Mouse (Mus musculus) embryonic facial prominence, embryonic 12.5 days (tissue): ENCODE results near the gene Cln3. TPM values are rescaled to one million over a fixed set of nuclear protein-coding genes. Genes with fewer than 3 reads are reported as not detected.

ENCODE experiments used
- ATAC-seq: fragments of 200-750 bp; cut with Nextera tagmentation; 2 replicates; pipeline ENCODE4 v1.8.0; 2017; ENCODE audit not compliant: insufficient number of reproducible peaks, insufficient read depth, low FRiP score, low TSS enrichment
- H3K27ac ChIP-seq: fragments of 300-500 bp; sonication (generic); 2 replicates; pipeline ENCODE4 v1.5.1; 2016; ENCODE audit warnings: mild to moderate bottlenecking
- H3K27me3 ChIP-seq: fragments of 300-500 bp; sonication (generic); 2 replicates; pipeline ENCODE4 v1.6.1; 2016; ENCODE audit warnings: mild to moderate bottlenecking, moderate library complexity
- H3K36me3 ChIP-seq: fragments of 300-500 bp; sonication (generic); 2 replicates; pipeline ENCODE4 v1.6.1; 2016; ENCODE audit warnings: mild to moderate bottlenecking
- H3K4me1 ChIP-seq: fragments of 300-500 bp; sonication (generic); 2 replicates; pipeline ENCODE4 v1.6.1; 2016
- H3K4me2 ChIP-seq: fragments of 300-500 bp; sonication (generic); replicated peaks from 2 replicates; pipeline ENCODE4 v1.6.1; 2016; ENCODE audit warnings: mild to moderate bottlenecking, moderate library complexity
- H3K4me3 ChIP-seq: fragments of 300-500 bp; sonication (generic); 2 replicates; pipeline ENCODE4 v1.5.1; 2016; ENCODE audit warnings: mild to moderate bottlenecking
- H3K9ac ChIP-seq: fragments of 300-500 bp; sonication (generic); 2 replicates; pipeline ENCODE4 v1.6.1; 2016; ENCODE audit warnings: mild to moderate bottlenecking, moderate library complexity
- H3K9me3 ChIP-seq: fragments of 300-500 bp; sonication (generic); 2 replicates; pipeline ENCODE4 v1.6.1; 2016; ENCODE audit warnings: mild to moderate bottlenecking, moderate library complexity
- WGBS: fragments of 180-500 bp; shearing (Covaris S2); methylation state at CpG from one replicate; pipeline ENCODE4 v1.1.7; 2016; 5-methylcytosine and 5-hydroxymethylcytosine counted together
- polyA plus RNA-seq: library from polyadenylated mRNA; unstranded; fragments of >200 nt; fragmentation: Nextera tagmentation; extraction: Ambion mirVana; gene quantifications from 2 replicates; pipeline ENCODE4 v1.2.1, GENCODE M21; 2016

Cln3 gene
- polyA plus RNA-seq, 1 experiment from 2014 or later: 33.3 TPM

GRCm38 (mm10) chr7:126619559-126620275 is 34.1 kb upstream of the Cln3 start:
- WGBS: 65% methylated on average over 10 of the region's 10 CpGs
- H3K27ac ChIP-seq: no peak overlapping the region
- no peaks in the 10 kb centered on the region for H3K36me3 ChIP-seq
- no peak overlapping the region for H3K4me2 ChIP-seq
- no peaks in the 10 kb centered on the region for H3K27me3 ChIP-seq
- no peaks in the 10 kb centered on the region for H3K4me1 ChIP-seq
- no peak overlapping the region for H3K4me3 ChIP-seq
- no peak overlapping the region for H3K9ac ChIP-seq
- no peak for ATAC-seq
- no peaks in the 10 kb centered on the region for H3K9me3 ChIP-seq

GRCm38 (mm10) chr7:126616707-126617106 is 31.1 kb upstream of the Cln3 start:
- no peak overlapping the region for H3K9ac ChIP-seq
- H3K9me3 ChIP-seq: no peaks in the 10 kb centered on the region
- H3K36me3 ChIP-seq: no peaks in the 10 kb centered on the region
- ATAC-seq: no peak
- no peaks in the 10 kb centered on the region for H3K4me1 ChIP-seq
- H3K27me3 ChIP-seq: no peaks in the 10 kb centered on the region
- H3K27ac ChIP-seq: no peak overlapping the region
- WGBS: 78% methylated on average over 3 of the region's 3 CpGs
- no peak overlapping the region for H3K4me3 ChIP-seq
- no peak overlapping the region for H3K4me2 ChIP-seq

GRCm38 (mm10) chr7:126612736-126613135 is 27.1 kb upstream of the Cln3 start:
- Histone ChIP-seq H3K36me3 (no peaks in the 10 kb centered on the region), H3K4me1 (no peaks in the 10 kb centered on the region), H3K4me3 (no peak overlapping the region), H3K4me2 (no peak overlapping the region), H3K9me3 (no peaks in the 10 kb centered on the region), H3K27ac (no peak overlapping the region), H3K9ac (no peak overlapping the region), H3K27me3 (no peaks in the 10 kb centered on the region)
- 76% methylated on average over 3 of the region's 3 CpGs for WGBS
- ATAC-seq: no peak

- H3K9ac ChIP-seq: no peak overlapping the region
- ATAC-seq: no peak
- no peaks in the 10 kb centered on the region; the same call in 1 of the 2 replicates for H3K4me1 ChIP-seq
- no peaks in the 10 kb centered on the region for H3K36me3 ChIP-seq
- no peaks in the 10 kb centered on the region for H3K27me3 ChIP-seq
- no peaks in the 10 kb centered on the region for H3K9me3 ChIP-seq
- no peak overlapping the region for H3K27ac ChIP-seq
- no peak overlapping the region for H3K4me2 ChIP-seq
- no peak overlapping the region for H3K4me3 ChIP-seq
- 82% methylated on average over 5 of the region's 5 CpGs for WGBS
Observed at GRCm38 (mm10) chr7:126607796-126608195, 22.2 kb upstream of the Cln3 start.

GRCm38 (mm10) chr7:126607064-126607463 is 21.4 kb upstream of the Cln3 start:
- Histone ChIP-seq H3K4me2 (no peak overlapping the region), H3K9me3 (no peaks in the 10 kb centered on the region), H3K4me3 (no peak overlapping the region), H3K27me3 (no peaks in the 10 kb centered on the region), H3K9ac (no peak overlapping the region), H3K4me1 (no peaks in the 10 kb centered on the region; the same call in 1 of the 2 replicates), H3K27ac (no peak overlapping the region), H3K36me3 (no peaks in the 10 kb centered on the region)
- ATAC-seq: no peak
- 66% methylated on average over 3 of the region's 3 CpGs for WGBS

- Histone ChIP-seq H3K4me2 (no peak overlapping the region), H3K4me3 (no peak overlapping the region), H3K9ac (no peak overlapping the region), H3K9me3 (no peaks in the 10 kb centered on the region), H3K27ac (no peak overlapping the region), H3K36me3 (no peaks in the 10 kb centered on the region), H3K4me1 (no peaks in the 10 kb centered on the region; the same call in 1 of the 2 replicates), H3K27me3 (no peaks in the 10 kb centered on the region)
- no peak for ATAC-seq
- 76% methylated on average over 5 of the region's 5 CpGs for WGBS
Observed at GRCm38 (mm10) chr7:126606611-126607010, 21.0 kb upstream of the Cln3 start.

GRCm38 (mm10) chr7:126602650-126603049 is 17.0 kb upstream of the Cln3 start:
- no peaks in the 10 kb centered on the region for H3K27me3 ChIP-seq
- no peaks in the 10 kb centered on the region; the same call in 1 of the 2 replicates for H3K4me1 ChIP-seq
- H3K9me3 ChIP-seq: no peaks in the 10 kb centered on the region
- 85% methylated on average over 3 of the region's 3 CpGs for WGBS
- no peak overlapping the region for H3K4me3 ChIP-seq
- no peaks in the 10 kb centered on the region for H3K36me3 ChIP-seq
- no peak overlapping the region for H3K4me2 ChIP-seq
- no peak overlapping the region for H3K27ac ChIP-seq
- H3K9ac ChIP-seq: no peak overlapping the region
- ATAC-seq: no peak

- no peaks in the 10 kb centered on the region for H3K36me3 ChIP-seq
- H3K4me3 ChIP-seq: no peak overlapping the region
- no peak overlapping the region for H3K9ac ChIP-seq
- H3K9me3 ChIP-seq: no peaks in the 10 kb centered on the region
- H3K4me1 ChIP-seq: no peaks in the 10 kb centered on the region; the same call in 1 of the 2 replicates
- no peak overlapping the region for H3K4me2 ChIP-seq
- H3K27me3 ChIP-seq: no peaks in the 10 kb centered on the region
- 47% methylated on average over 5 of the region's 5 CpGs for WGBS
- ATAC-seq: no peak
- H3K27ac ChIP-seq: no peak overlapping the region
Observed at GRCm38 (mm10) chr7:126601896-126602295, 16.3 kb upstream of the Cln3 start.

- ATAC-seq: no peak
- no peak overlapping the region for H3K9ac ChIP-seq
Observed at GRCm38 (mm10) chr7:126598919-126599318, 13.3 kb upstream of the Cln3 start.

GRCm38 (mm10) chr7:126596414-126596813 is 10.8 kb upstream of the Cln3 start:
- ATAC-seq: no peak
- 65% methylated on average over 6 of the region's 6 CpGs for WGBS
- no peak overlapping the region for H3K4me2 ChIP-seq
- H3K27me3 ChIP-seq: 0 out of 2 replicates have a peak, but pooled peaks cover 10% of the 10 kb centered on the region
- H3K27ac ChIP-seq: no peak overlapping the region
- no peaks in the 10 kb centered on the region for H3K4me1 ChIP-seq
- H3K9me3 ChIP-seq: no peaks in the 10 kb centered on the region
- no peaks in the 10 kb centered on the region for H3K36me3 ChIP-seq
- no peak overlapping the region for H3K9ac ChIP-seq
- no peak overlapping the region for H3K4me3 ChIP-seq

More at GRCm38 (mm10) chr7:126598919-126599318, 13.3 kb upstream of the Cln3 start:
- Histone ChIP-seq H3K4me2 (no peak overlapping the region), H3K27me3 (0 out of 2 replicates have a peak, but pooled peaks cover 8% of the 10 kb centered on the region), H3K4me3 (no peak overlapping the region), H3K36me3 (no peaks in the 10 kb centered on the region), H3K27ac (no peak overlapping the region), H3K4me1 (no peaks in the 10 kb centered on the region), H3K9me3 (no peaks in the 10 kb centered on the region)
- WGBS: 81% methylated on average over 6 of the region's 6 CpGs

GRCm38 (mm10) chr7:126595890-126596289 is 10.3 kb upstream of the Cln3 start:
- no peak overlapping the region for H3K4me3 ChIP-seq
- H3K9me3 ChIP-seq: no peaks in the 10 kb centered on the region
- H3K4me2 ChIP-seq: no peak overlapping the region
- no peak for ATAC-seq
- no peak overlapping the region for H3K9ac ChIP-seq
- 0 out of 2 replicates have a peak, but pooled peaks cover 10% of the 10 kb centered on the region for H3K27me3 ChIP-seq
- no peaks in the 10 kb centered on the region for H3K36me3 ChIP-seq
- H3K27ac ChIP-seq: no peak overlapping the region
- 75% methylated on average over 5 of the region's 5 CpGs for WGBS
- no peaks in the 10 kb centered on the region for H3K4me1 ChIP-seq

GRCm38 (mm10) chr7:126594862-126595561 is 9.4 kb upstream of the Cln3 start, which contains the start of gene Il27:
TSS of gene Il27 (minus strand) at chr7:126594941.
- Histone ChIP-seq H3K4me2 (no peak within 1 kb of the TSS), H3K36me3 (no peaks in the 10 kb centered on the region), H3K27ac (no peak within 1 kb of the TSS), H3K27me3 (0 out of 2 replicates have a peak, but pooled peaks cover 10% of the 10 kb centered on the region), H3K4me3 (no peak within 1 kb of the TSS), H3K9me3 (no peaks in the 10 kb centered on the region), H3K4me1 (no peaks in the 10 kb centered on the region), H3K9ac (no peak within 1 kb of the TSS)
- 78% methylated on average over 11 of the region's 11 CpGs for WGBS
- ATAC-seq: no peak
